Mouse (Mus musculus) embryonic facial prominence, embryonic 14.5 days (tissue): ENCODE measurements around the gene P2rx6. TPM values are rescaled to one million over a fixed set of nuclear protein-coding genes. Genes with fewer than 3 reads are reported as not detected.
"Not testable (repeated sequence)": the region's sequence is repeated elsewhere in the genome, so short reads cannot be mapped to it uniquely, and the experiment has no call there.

Source experiments
- ATAC-seq: fragments of 200-750 bp; cut with Nextera tagmentation; 2 replicates; pipeline ENCODE4 v1.8.0; 2017; ENCODE audit warnings: low read depth, moderate number of reproducible peaks, moderate TSS enrichment
- DNase-seq: peaks from one replicate; pipeline ENCODE4 v3.0.0-alpha.2; 2015; ENCODE audit warnings: low spot score
- H3K27ac ChIP-seq: fragments of 300-500 bp; sonication (generic); replicated peaks from 2 replicates; pipeline ENCODE4 v1.5.1; 2014; ENCODE audit warnings: low read depth, mild to moderate bottlenecking, low read length, moderate library complexity
- H3K27me3 ChIP-seq: fragments of 300-500 bp; sonication (generic); replicated peaks from 2 replicates; pipeline ENCODE4 v1.6.1; 2014; ENCODE audit warnings: low read length; ENCODE audit not compliant: control insufficient read depth, insufficient read depth
- H3K36me3 ChIP-seq: fragments of 300-500 bp; sonication (generic); 2 replicates; pipeline ENCODE4 v1.6.1; 2014; ENCODE audit warnings: low read length, mixed read lengths; ENCODE audit not compliant: control insufficient read depth, insufficient read depth
- H3K4me1 ChIP-seq: fragments of 300-500 bp; sonication (generic); 2 replicates; pipeline ENCODE4 v1.6.1; 2014; ENCODE audit warnings: antibody characterized with exemption, low read length; ENCODE audit not compliant: control insufficient read depth, insufficient read depth
- H3K4me2 ChIP-seq: fragments of 300-500 bp; sonication (generic); 2 replicates; pipeline ENCODE4 v1.6.1; 2014; ENCODE audit warnings: low read depth, mild to moderate bottlenecking, low read length, moderate library complexity, mixed read lengths
- H3K4me3 ChIP-seq: fragments of 300-500 bp; sonication (generic); 2 replicates; pipeline ENCODE4 v1.5.1; 2014; ENCODE audit warnings: low read depth, mild to moderate bottlenecking, low read length
- H3K9ac ChIP-seq: fragments of 300-500 bp; sonication (generic); 2 replicates; pipeline ENCODE4 v1.6.1; 2014; ENCODE audit warnings: low read depth, mild to moderate bottlenecking, low read length, moderate library complexity, mixed read lengths
- H3K9me3 ChIP-seq: fragments of 300-500 bp; sonication (generic); 2 replicates; pipeline ENCODE4 v1.6.1; 2016; ENCODE audit warnings: low read length; ENCODE audit not compliant: control insufficient read depth
- WGBS: fragments of 180-500 bp; shearing (Covaris S2); extraction: QIAGEN DNeasy Blood & Tissue Kit; methylation state at CpG from one replicate; pipeline ENCODE4 v1.1.7; 2014; 5-methylcytosine and 5-hydroxymethylcytosine counted together
- polyA plus RNA-seq: library from polyadenylated mRNA; unstranded; fragments of >200 nt; fragmentation: Nextera tagmentation; extraction: Ambion mirVana; gene quantifications from 2 replicates; pipeline ENCODE4 v1.2.1, GENCODE M21; 2014

The P2rx6 gene
- polyA plus RNA-seq, 1 experiment from 2014 or later = 1.5 TPM

GRCm38 (mm10) chr16:17604941-17605340 is 43.3 kb downstream of the P2rx6 start:
- no peak overlapping the region for H3K4me2 ChIP-seq
- DNase-seq = no peak
- no peaks in the 10 kb centered on the region for H3K4me1 ChIP-seq
- H3K4me3 ChIP-seq = no peak overlapping the region
- no peaks in the 10 kb centered on the region for H3K9me3 ChIP-seq
- H3K9ac ChIP-seq = no peak overlapping the region
- no peaks in the 10 kb centered on the region for H3K36me3 ChIP-seq
- no peaks in the 10 kb centered on the region for H3K27me3 ChIP-seq
- no peak overlapping the region for H3K27ac ChIP-seq
- ATAC-seq = no peak
- WGBS = 61% methylated on average over 4 of the region's 4 CpGs

- Histone ChIP-seq H3K9me3 (no peaks in the 10 kb centered on the region), H3K9ac (no peak overlapping the region), H3K4me2 (no peak overlapping the region), H3K4me1 (no peaks in the 10 kb centered on the region), H3K27ac (no peak overlapping the region), H3K36me3 (no peaks in the 10 kb centered on the region), H3K27me3 (no peaks in the 10 kb centered on the region), H3K4me3 (no peak overlapping the region)
- ATAC-seq = no peak
- no peak for DNase-seq
- 68% methylated on average over 5 of the region's 5 CpGs for WGBS
Measured at GRCm38 (mm10) chr16:17605684-17606083, 44.0 kb downstream of the P2rx6 start.

GRCm38 (mm10) chr16:17611383-17611782 is 49.7 kb downstream of the P2rx6 start:
- Histone ChIP-seq H3K27ac (no peak overlapping the region), H3K4me1 (no peaks in the 10 kb centered on the region), H3K9me3 (no peaks in the 10 kb centered on the region), H3K36me3 (no peaks in the 10 kb centered on the region), H3K4me2 (no peak overlapping the region), H3K9ac (no peak overlapping the region), H3K4me3 (no peak overlapping the region), H3K27me3 (no peaks in the 10 kb centered on the region)
- ATAC-seq (no peak), DNase-seq (no peak)
- 62% methylated on average over 4 of the region's 4 CpGs for WGBS

- H3K27ac ChIP-seq, ATAC-seq, H3K4me3 ChIP-seq, H3K27me3 ChIP-seq, H3K36me3 ChIP-seq, H3K9ac ChIP-seq, H3K4me1 ChIP-seq, DNase-seq, H3K4me2 ChIP-seq, H3K9me3 ChIP-seq: not testable (repeated sequence)
- WGBS = 88% methylated on average over 6 of the region's 6 CpGs
Measured at GRCm38 (mm10) chr16:17614740-17615139, 53.1 kb downstream of the P2rx6 start.

GRCm38 (mm10) chr16:17616212-17616611 is 54.5 kb downstream of the P2rx6 start:
- 73% methylated on average over 5 of the region's 5 CpGs for WGBS
- no peak for ATAC-seq
- H3K27ac ChIP-seq = no peak overlapping the region
- no peaks in the 10 kb centered on the region for H3K27me3 ChIP-seq
- no peaks in the 10 kb centered on the region for H3K36me3 ChIP-seq
- no peak overlapping the region for H3K9ac ChIP-seq
- DNase-seq = no peak
- no peak overlapping the region for H3K4me2 ChIP-seq
- no peaks in the 10 kb centered on the region for H3K9me3 ChIP-seq
- H3K4me1 ChIP-seq = peaks cover 6% of the 10 kb centered on the region; the same call in 1 of the 2 replicates
- no peak overlapping the region for H3K4me3 ChIP-seq

- Histone ChIP-seq H3K4me3 (no peak overlapping the region), H3K4me1 (peaks cover 6% of the 10 kb centered on the region; the same call in 1 of the 2 replicates), H3K9ac (no peak overlapping the region), H3K9me3 (no peaks in the 10 kb centered on the region), H3K4me2 (peak overlapping the region; percentile 20; the same call in 1 of the 2 replicates), H3K36me3 (0 out of 2 replicates have a peak, but pooled peaks cover 9% of the 10 kb centered on the region), H3K27ac (no peak overlapping the region), H3K27me3 (no peaks in the 10 kb centered on the region)
- DNase-seq (peak; percentile 52), ATAC-seq (peak; percentile 72)
- 11% methylated on average over 13 of the region's 13 CpGs for WGBS
Measured at GRCm38 (mm10) chr16:17617922-17618565, 56.4 kb downstream of the P2rx6 start.

GRCm38 (mm10) chr16:17619198-17620105 is 57.8 kb downstream of the P2rx6 start, which contains the start of gene Smpd4:
Gene Smpd4 (plus strand): TSS chr16:17619354.
- peak; percentile 82 for DNase-seq
- H3K9me3 ChIP-seq = no peaks in the 10 kb centered on the region
- peaks cover 19% of the 10 kb centered on the region; the same call in 1 of the 2 replicates for H3K36me3 ChIP-seq
- H3K4me1 ChIP-seq = peaks cover 6% of the 10 kb centered on the region; the same call in 1 of the 2 replicates
- WGBS = 4% methylated on average over 47 of the region's 60 CpGs
- H3K27ac ChIP-seq = no peak within 1 kb of the TSS
- peak within 1 kb of the TSS; percentile 84 for H3K9ac ChIP-seq
- H3K4me2 ChIP-seq = peak within 1 kb of the TSS; percentile 67
- peak within 1 kb of the TSS; percentile 70 for H3K4me3 ChIP-seq
- peak; percentile 60 for ATAC-seq
- no peaks in the 10 kb centered on the region for H3K27me3 ChIP-seq

GRCm38 (mm10) chr16:17621936-17622335 is 60.3 kb downstream of the P2rx6 start:
- Histone ChIP-seq H3K4me2 (no peak overlapping the region), H3K27me3 (no peaks in the 10 kb centered on the region), H3K4me1 (peaks cover 6% of the 10 kb centered on the region; the same call in 1 of the 2 replicates), H3K27ac (no peak overlapping the region), H3K9ac (no peak overlapping the region), H3K36me3 (peaks cover 40% of the 10 kb centered on the region), H3K4me3 (no peak overlapping the region), H3K9me3 (no peaks in the 10 kb centered on the region)
- WGBS = 83% methylated on average over 1 of the region's 1 CpGs
- no peak for ATAC-seq
- no peak for DNase-seq
